Mouse (Mus musculus) megakaryocyte, embryonic 14.5 days (primary cell): ENCODE measurements around the gene Slc7a8. TPM values are rescaled to one million over a fixed set of nuclear protein-coding genes. Genes with fewer than 3 reads are reported as not detected.

Experiments used
- H3K27me3 ChIP-seq: replicated peaks from 2 replicates; pipeline ENCODE3; 2012; ENCODE audit warnings: inconsistent platforms
- H3K36me3 ChIP-seq: replicated peaks from 2 replicates; pipeline ENCODE3; 2012; ENCODE audit warnings: low read length, inconsistent platforms, mixed read lengths
- H3K4me1 ChIP-seq: 2 replicates; pipeline ENCODE4 v1.6.1; 2012; ENCODE audit warnings: inconsistent platforms
- H3K4me3 ChIP-seq: replicated peaks from 2 replicates; pipeline ENCODE3; 2012; ENCODE audit warnings: moderate library complexity, mild to moderate bottlenecking, inconsistent platforms
- H3K9me3 ChIP-seq: 2 replicates; pipeline ENCODE4 v1.6.1; 2012; ENCODE audit warnings: inconsistent platforms
- FLI1 ChIP-seq: IDR thresholded peaks from 2 replicates; pipeline ENCODE4 v1.6.1; 2012; ENCODE audit warnings: low read length, inconsistent platforms, mixed read lengths
- GATA1 ChIP-seq: IDR thresholded peaks from 3 replicates; pipeline ENCODE4 v1.6.1; 2012; ENCODE audit warnings: mixed read lengths, low read length, inconsistent platforms, borderline replicate concordance
- polyA plus RNA-seq: library from polyadenylated mRNA; stranded (reverse); fragments of >175 nt; gene quantifications from 2 replicates; pipeline ENCODE4 v1.2.3, GENCODE M21; 2012; ENCODE audit warnings: low replicate concordance; ENCODE audit not compliant: insufficient read depth

Gene Slc7a8
- polyA plus RNA-seq, result 4.4 and 13.9 TPM in 2 replicates

DNA sequence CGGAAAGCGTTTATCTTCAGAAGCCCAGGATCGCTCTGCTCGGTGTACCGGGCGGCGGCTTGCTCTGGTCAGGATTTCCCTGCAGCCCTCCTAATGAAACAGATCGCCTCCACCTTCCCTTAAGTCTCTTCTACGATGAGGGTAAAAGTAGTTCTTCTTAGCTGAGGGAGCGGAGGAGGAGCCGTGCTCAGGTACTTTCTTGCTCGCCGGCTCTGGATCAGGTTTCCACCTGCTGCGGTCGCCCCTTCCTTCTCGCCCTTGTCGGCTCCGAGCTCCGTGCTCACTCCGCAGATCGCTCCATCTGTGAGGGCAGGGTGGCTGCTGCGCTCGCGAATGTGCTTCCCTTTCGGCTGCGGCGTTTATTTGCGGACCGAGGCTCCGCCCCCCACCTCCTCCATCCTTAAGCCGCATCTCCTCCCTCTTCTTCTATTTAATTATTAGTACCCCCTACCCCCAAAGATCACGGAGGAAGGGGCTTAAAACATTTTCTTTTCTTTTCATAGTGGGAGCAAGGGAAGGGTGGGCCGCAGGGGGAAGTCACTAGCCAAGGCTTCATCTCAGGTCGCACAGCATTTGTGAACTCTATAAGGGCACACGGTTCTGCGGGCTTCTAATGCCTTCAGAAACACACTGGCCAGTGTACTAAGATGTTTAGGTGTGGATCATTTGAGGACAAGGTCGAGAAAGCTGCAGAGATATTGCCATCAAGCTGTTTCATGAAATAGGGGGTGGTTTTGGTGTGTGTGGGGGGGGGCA is at the start of gene Slc7a8:
Gene Slc7a8 (minus strand): TSS at position 337 of the 756 bp plus-strand sequence.
- H3K36me3 ChIP-seq, result no peaks in the 10 kb centered on the region
- peaks cover 5% of the 10 kb centered on the region; the same call in 1 of the 2 replicates for H3K9me3 ChIP-seq
- peaks cover 26% of the 10 kb centered on the region for H3K4me1 ChIP-seq
- H3K4me3 ChIP-seq, result peak within 1 kb of the TSS; percentile 94
- TF ChIP-seq GATA1, result no peak
- TF ChIP-seq FLI1, result no peak
- H3K27me3 ChIP-seq, result peaks cover 35% of the 10 kb centered on the region

- no peaks in the 10 kb centered on the region for H3K4me1 ChIP-seq
- H3K27me3 ChIP-seq, result peaks cover 2% of the 10 kb centered on the region
- H3K36me3 ChIP-seq, result no peaks in the 10 kb centered on the region
- no peaks in the 10 kb centered on the region for H3K9me3 ChIP-seq
- TF ChIP-seq GATA1 (no peak), FLI1 (no peak)
- no peak overlapping the region for H3K4me3 ChIP-seq
Measured at GRCm38 (mm10) chr14:54823716-54824115, 42.0 kb upstream of the Slc7a8 start.

DNA sequence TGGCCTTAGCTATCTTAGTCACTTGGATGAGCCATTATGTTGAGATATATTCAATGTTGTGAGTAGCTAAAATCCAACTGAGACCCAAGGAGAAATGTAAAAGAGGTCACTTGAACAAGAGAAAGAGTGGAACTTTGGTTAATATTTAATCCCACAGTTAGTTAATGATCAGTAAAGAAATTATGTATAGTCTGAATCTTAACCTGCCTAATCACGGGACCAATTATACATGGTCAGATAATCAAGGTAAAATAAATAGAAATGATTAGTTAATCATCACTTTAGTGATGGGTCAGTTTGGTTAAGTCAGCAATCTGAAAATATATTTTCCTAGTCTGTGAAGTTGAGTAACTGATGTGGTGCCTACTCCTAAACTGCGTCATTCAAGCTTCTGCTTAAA is 40.6 kb upstream of the Slc7a8 start:
- Histone ChIP-seq H3K4me1 (no peaks in the 10 kb centered on the region), H3K9me3 (no peaks in the 10 kb centered on the region), H3K4me3 (no peak overlapping the region), H3K36me3 (no peaks in the 10 kb centered on the region), H3K27me3 (peaks cover 2% of the 10 kb centered on the region)
- no peak for TF ChIP-seq GATA1
- TF ChIP-seq FLI1, result no peak

DNA sequence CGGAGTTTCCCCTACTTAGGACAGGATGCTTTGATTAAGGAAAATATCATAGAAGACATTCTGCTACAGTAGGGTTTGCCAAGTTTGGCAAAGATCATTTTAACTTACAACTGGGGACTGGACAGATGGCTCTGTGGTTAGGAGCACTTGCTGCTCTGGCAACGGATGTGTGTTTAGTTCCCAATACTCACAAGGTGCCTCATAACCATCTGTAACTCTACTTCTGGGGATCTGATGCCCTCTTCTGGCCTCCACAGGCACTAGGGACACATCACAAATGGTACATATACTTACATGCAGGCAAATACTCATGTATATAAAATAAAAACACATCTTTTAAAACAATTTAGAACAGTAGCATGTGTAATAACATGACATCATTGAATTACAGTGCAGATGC is 36.0 kb upstream of the Slc7a8 start:
- no peaks in the 10 kb centered on the region for H3K4me1 ChIP-seq
- H3K36me3 ChIP-seq, result no peaks in the 10 kb centered on the region
- TF ChIP-seq FLI1, result no peak
- no peak for TF ChIP-seq GATA1
- H3K27me3 ChIP-seq, result peaks cover 5% of the 10 kb centered on the region
- no peaks in the 10 kb centered on the region for H3K9me3 ChIP-seq
- no peak overlapping the region for H3K4me3 ChIP-seq

GRCm38 (mm10) chr14:54815737-54816136 is 34.0 kb upstream of the Slc7a8 start:
- Histone ChIP-seq H3K4me1 (no peaks in the 10 kb centered on the region), H3K4me3 (no peak overlapping the region), H3K36me3 (no peaks in the 10 kb centered on the region), H3K9me3 (no peaks in the 10 kb centered on the region), H3K27me3 (peaks cover 4% of the 10 kb centered on the region)
- TF ChIP-seq FLI1 (no peak), GATA1 (no peak)

GRCm38 (mm10) chr14:54813991-54814390 is 32.2 kb upstream of the Slc7a8 start, which contains the start of gene Rnf212b:
Gene Rnf212b, plus strand, starts transcription at chr14:54814141.
- Histone ChIP-seq H3K4me1 (0 out of 2 replicates have a peak, but pooled peaks cover 3% of the 10 kb centered on the region), H3K4me3 (no peak within 1 kb of the TSS), H3K36me3 (no peaks in the 10 kb centered on the region), H3K27me3 (peaks cover 5% of the 10 kb centered on the region), H3K9me3 (no peaks in the 10 kb centered on the region)
- TF ChIP-seq GATA1 (no peak), FLI1 (no peak)

DNA sequence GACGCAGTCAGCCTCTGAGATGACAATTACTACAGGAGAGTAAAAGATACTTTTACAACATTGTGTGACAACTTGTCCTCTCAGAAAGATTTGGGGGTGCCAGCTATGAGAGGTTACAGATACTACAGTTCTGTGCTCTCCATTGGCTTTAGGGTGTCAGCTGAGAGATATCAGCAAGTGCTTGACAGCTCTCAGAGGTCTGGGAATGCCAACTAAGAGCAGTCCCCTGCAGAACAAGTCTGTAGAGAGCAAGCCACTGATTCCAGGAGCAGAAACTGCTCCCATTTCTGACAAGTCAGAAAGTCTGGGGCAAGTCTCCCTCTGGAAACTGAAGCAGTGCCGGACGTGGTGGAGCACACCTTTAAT is 27.9 kb upstream of the Slc7a8 start:
- Histone ChIP-seq H3K27me3 (peaks cover 6% of the 10 kb centered on the region), H3K4me3 (no peak overlapping the region), H3K4me1 (peaks cover 7% of the 10 kb centered on the region; the same call in 1 of the 2 replicates), H3K36me3 (no peaks in the 10 kb centered on the region), H3K9me3 (no peaks in the 10 kb centered on the region)
- TF ChIP-seq FLI1, result no peak
- TF ChIP-seq GATA1, result no peak

DNA sequence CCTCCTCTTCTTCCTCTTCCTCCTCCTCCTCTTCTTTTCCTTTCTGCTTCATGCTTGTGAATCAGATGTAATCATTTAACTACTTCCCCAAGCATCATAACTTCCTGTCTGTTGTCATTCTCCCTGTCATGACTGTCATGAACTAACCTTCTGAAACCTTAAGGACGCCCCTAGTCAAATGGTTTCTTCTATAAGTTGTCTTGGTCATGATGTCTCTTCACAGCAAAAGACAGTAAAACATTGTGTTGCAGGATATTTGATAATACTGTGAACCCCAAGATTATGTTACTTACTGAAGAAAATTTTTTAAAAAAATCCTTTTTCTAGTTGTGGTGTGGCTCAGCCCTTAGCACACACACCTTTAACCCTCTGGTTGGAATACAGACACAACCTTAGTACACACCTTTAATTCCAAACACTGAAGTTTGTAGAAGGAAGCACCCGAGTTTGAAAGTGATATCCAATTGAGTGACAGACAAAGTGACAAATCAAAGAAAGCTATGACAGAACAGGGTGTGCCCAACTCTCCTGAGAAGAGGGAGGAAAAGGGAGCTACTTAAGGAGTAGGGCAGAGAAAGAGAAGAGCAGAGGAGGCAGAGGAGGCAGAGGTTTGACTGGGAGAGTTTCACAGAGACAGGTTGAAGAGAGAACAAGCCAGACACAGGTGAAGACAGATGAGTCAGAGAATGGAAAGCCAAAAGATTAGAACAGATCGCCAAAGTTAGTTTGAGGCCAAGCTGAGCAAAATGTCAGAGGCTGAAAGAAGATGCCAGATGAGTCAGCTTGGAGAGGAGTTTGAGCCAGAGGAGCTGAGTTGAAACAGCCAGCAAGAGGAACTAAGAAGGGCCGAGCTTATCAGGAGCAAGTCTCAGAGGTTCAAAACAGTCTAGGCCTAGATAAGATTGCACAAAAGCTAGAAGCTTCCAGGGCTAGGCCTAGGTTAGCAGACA is 27.2 kb upstream of the Slc7a8 start:
- Histone ChIP-seq H3K4me1 (peaks cover 7% of the 10 kb centered on the region; the same call in 1 of the 2 replicates), H3K4me3 (no peak overlapping the region), H3K27me3 (peaks cover 5% of the 10 kb centered on the region), H3K9me3 (no peaks in the 10 kb centered on the region), H3K36me3 (no peaks in the 10 kb centered on the region)
- TF ChIP-seq GATA1 (no peak), FLI1 (no peak)

DNA sequence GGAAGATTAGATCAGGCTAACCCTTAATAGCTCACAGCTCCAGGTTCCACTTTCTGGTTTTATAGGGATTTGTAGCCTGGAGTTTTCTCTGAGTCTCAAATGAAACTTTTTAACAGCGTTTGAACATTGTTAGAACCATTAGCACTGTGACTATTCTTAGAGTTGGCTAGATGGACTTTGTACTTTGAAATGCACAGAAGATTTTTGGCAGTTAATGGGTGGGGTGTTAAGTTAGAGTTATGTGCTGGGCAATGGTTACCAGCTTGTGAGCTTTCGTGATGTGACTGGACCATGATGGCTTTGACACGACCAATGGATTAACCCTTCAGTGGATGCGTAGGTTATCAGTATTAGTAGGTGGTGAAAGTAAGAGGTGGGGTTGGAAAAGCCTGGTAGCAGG is 24.4 kb upstream of the Slc7a8 start:
- Histone ChIP-seq H3K4me1 (peaks cover 7% of the 10 kb centered on the region; the same call in 1 of the 2 replicates), H3K4me3 (no peak overlapping the region), H3K9me3 (0 out of 2 replicates have a peak, but pooled peaks cover 3% of the 10 kb centered on the region), H3K36me3 (no peaks in the 10 kb centered on the region), H3K27me3 (peaks cover 8% of the 10 kb centered on the region)
- TF ChIP-seq GATA1, result no peak
